Mouse (Mus musculus) CH12.LX (cell line): ENCODE results near the gene Igf1r. TPM values are rescaled to one million over a fixed set of nuclear protein-coding genes. Genes with fewer than 3 reads are reported as not detected.

Experiments
- DNase-seq: peaks from one replicate; pipeline ENCODE4 v3.0.0-alpha.2; 2013; ENCODE audit errors: extremely low read depth
- H3K27ac ChIP-seq: 2 replicates; pipeline ENCODE4 v1.5.1; 2012; ENCODE audit warnings: low read depth, mild to moderate bottlenecking, control low read depth, moderate library complexity; ENCODE audit not compliant: insufficient read depth
- H3K27me3 ChIP-seq: replicated peaks from 2 replicates; pipeline ENCODE3; 2012; ENCODE audit warnings: inconsistent platforms
- H3K36me3 ChIP-seq, 2 experiments: replicated peaks in 1 of 2; 2 replicates each; pipeline versions ENCODE3 to v1.6.1; 2012; ENCODE audit warnings: inconsistent platforms in 1 of 2, low read length in 1 of 2, mild to moderate bottlenecking in 1 of 2, mixed read lengths in 1 of 2, moderate library complexity in 1 of 2; ENCODE audit not compliant: control insufficient read depth in 1 of 2, insufficient read depth in 1 of 2
- H3K4me1 ChIP-seq, 2 experiments: 2 replicates each; pipeline ENCODE4 v1.6.1; 2012; ENCODE audit warnings: inconsistent platforms in 1 of 2, moderate library complexity in 1 of 2; ENCODE audit not compliant: insufficient read depth in 2 of 2, control insufficient read depth in 1 of 2
- H3K4me2 ChIP-seq: 2 replicates; pipeline ENCODE4 v1.6.1; 2012; ENCODE audit warnings: low read depth, mild to moderate bottlenecking, control low read depth; ENCODE audit not compliant: poor library complexity, insufficient read depth, severe bottlenecking
- H3K4me3 ChIP-seq, 3 experiments: fragments of 150-350 bp in 1 of 3; sonication (generic) in 1 of 3; replicated peaks in 1 of 3; 2 replicates each; pipeline versions ENCODE3 to v1.5.1; 2011 to 2012; ENCODE audit warnings: low read depth in 2 of 3, low read length in 2 of 3, mild to moderate bottlenecking in 2 of 3, moderate library complexity in 2 of 3, control low read depth in 1 of 3, improper control_type of control experiment in 1 of 3, inconsistent platforms in 1 of 3, mixed read lengths in 1 of 3; ENCODE audit not compliant: poor library complexity in 1 of 3
- H3K79me2 ChIP-seq: replicated peaks from 2 replicates; pipeline ENCODE4 v1.6.1; 2012; ENCODE audit warnings: mild to moderate bottlenecking, moderate library complexity; ENCODE audit not compliant: control insufficient read depth, poor library complexity, insufficient read depth, severe bottlenecking; ENCODE audit errors: extremely low read depth
- H3K9ac ChIP-seq: 2 replicates; pipeline ENCODE4 v1.6.1; 2012; ENCODE audit warnings: low read depth, mild to moderate bottlenecking, control low read depth, moderate library complexity; ENCODE audit not compliant: insufficient read depth
- H3K9me3 ChIP-seq: replicated peaks from 2 replicates; pipeline ENCODE3; 2012; ENCODE audit warnings: low read length, inconsistent platforms, mixed read lengths
- CHD1 ChIP-seq: IDR thresholded peaks from 2 replicates; pipeline ENCODE4 v1.6.1; 2012; ENCODE audit warnings: low read depth, low read length, improper control_type of control experiment, inconsistent platforms
- CHD2 ChIP-seq: IDR thresholded peaks from 2 replicates; pipeline ENCODE4 v1.6.1; 2011; ENCODE audit warnings: low read length, improper control_type of control experiment
- E2F4 ChIP-seq: IDR thresholded peaks from 2 replicates; pipeline ENCODE4 v1.6.1; 2011; ENCODE audit warnings: low read depth, low read length, improper control_type of control experiment; ENCODE audit not compliant: insufficient replicate concordance
- ELF1 ChIP-seq: IDR thresholded peaks from 2 replicates; pipeline ENCODE4 v1.6.1; 2014; ENCODE audit warnings: low read depth, mild to moderate bottlenecking, inconsistent platforms, low read length, improper control_type of control experiment
- EP300 ChIP-seq: IDR thresholded peaks from 2 replicates; pipeline ENCODE4 v1.6.1; 2011; ENCODE audit warnings: low read length, improper control_type of control experiment
- ETS1 ChIP-seq: conservative IDR thresholded peaks from 2 replicates; pipeline ENCODE4 v1.6.1; 2012; ENCODE audit warnings: low read depth, mild to moderate bottlenecking, inconsistent platforms, low read length, improper control_type of control experiment, moderate library complexity
- HCFC1 ChIP-seq: IDR thresholded peaks from 2 replicates; pipeline ENCODE4 v1.6.1; 2012; ENCODE audit warnings: low read depth, mild to moderate bottlenecking, inconsistent platforms, low read length, improper control_type of control experiment
- MAX ChIP-seq: IDR thresholded peaks from 2 replicates; pipeline ENCODE4 v1.6.1; 2011; ENCODE audit warnings: low read length, improper control_type of control experiment
- MAZ ChIP-seq: IDR thresholded peaks from 2 replicates; pipeline ENCODE4 v1.6.1; 2012; ENCODE audit warnings: low read depth, mild to moderate bottlenecking, inconsistent platforms, low read length, improper control_type of control experiment, moderate library complexity
- MEF2A ChIP-seq: IDR thresholded peaks from 2 replicates; pipeline ENCODE4 v1.6.1; 2014; ENCODE audit warnings: low read depth, mild to moderate bottlenecking, inconsistent platforms, low read length, improper control_type of control experiment, borderline replicate concordance
- MXI1 ChIP-seq: IDR thresholded peaks from 2 replicates; pipeline ENCODE4 v1.6.1; 2011; ENCODE audit warnings: mild to moderate bottlenecking, low read depth, low read length, improper control_type of control experiment
- NELFE ChIP-seq: IDR thresholded peaks from 2 replicates; pipeline ENCODE4 v1.6.1; 2011; ENCODE audit warnings: low read depth, low read length, improper control_type of control experiment
- NRF1 ChIP-seq: IDR thresholded peaks from 2 replicates; pipeline ENCODE4 v1.6.1; 2014; ENCODE audit warnings: low read depth, mild to moderate bottlenecking, inconsistent platforms, low read length, improper control_type of control experiment, moderate library complexity
- PAX5 ChIP-seq: IDR thresholded peaks from 2 replicates; pipeline ENCODE4 v1.6.1; 2012; ENCODE audit warnings: low read length, inconsistent platforms, mixed read lengths
- POLR2A ChIP-seq: IDR thresholded peaks from 2 replicates; pipeline ENCODE4 v1.6.1; 2011; ENCODE audit warnings: low read depth, mild to moderate bottlenecking, improper control_type of control experiment, low read length
- POLR2AphosphoS2 ChIP-seq: IDR thresholded peaks from 2 replicates; pipeline ENCODE4 v1.6.1; 2011; ENCODE audit warnings: low read depth, low read length, improper control_type of control experiment
- RAD21 ChIP-seq: IDR thresholded peaks from 2 replicates; pipeline ENCODE4 v1.6.1; 2011; ENCODE audit warnings: low read depth, mild to moderate bottlenecking, low read length, improper control_type of control experiment, moderate library complexity
- SMC3 ChIP-seq: IDR thresholded peaks from 2 replicates; pipeline ENCODE4 v1.6.1; 2011; ENCODE audit warnings: low read depth, low read length, improper control_type of control experiment
- USF1 ChIP-seq: IDR thresholded peaks from 2 replicates; pipeline ENCODE4 v1.6.1; 2014; ENCODE audit warnings: low read depth, mild to moderate bottlenecking, inconsistent platforms, low read length, improper control_type of control experiment
- ZMIZ1 ChIP-seq: IDR thresholded peaks from 2 replicates; pipeline ENCODE4 v1.6.1; 2012; ENCODE audit warnings: low read depth, mild to moderate bottlenecking, inconsistent platforms, low read length, improper control_type of control experiment
- ZNF384 ChIP-seq: IDR thresholded peaks from 2 replicates; pipeline ENCODE4 v1.6.1; 2012; ENCODE audit warnings: low read depth, low read length, improper control_type of control experiment, inconsistent platforms
- dilution Hi-C: fragments of 300-500 bp; cut with MboI; formaldehyde crosslinking; loops from 2 replicates; pipeline ENCODE4 v1.14.3; 2020; ENCODE audit warnings: low sequenced_read_pairs; ENCODE audit not compliant: extremely low pct_unique_long_range_greater_than_20kb, extremely low pct_ligation_motif_present
- in situ Hi-C: fragments of 300-500 bp; cut with MboI; formaldehyde crosslinking; loops from 3 replicates; pipeline ENCODE4 v1.14.3; 2019; ENCODE audit warnings: low sequenced_read_pairs, low pct_ligation_motif_present, low pct_unique_long_range_greater_than_20kb, mixed read lengths
- polyA plus RNA-seq: library from polyadenylated mRNA; unstranded; fragments of >175 nt; gene quantifications from 2 replicates; pipeline ENCODE4 v1.2.1, GENCODE M21; 2012; ENCODE audit warnings: low read depth; ENCODE audit not compliant: insufficient read length
- total RNA-seq, 2 experiments: library from RNA; depleted of rRNA; stranded (reverse); fragments of 300-350 nt in 1 of 2; fragments of >200 nt in 1 of 2; gene quantifications; 2 replicates each; pipeline ENCODE4 v1.2.3; 2012 to 2014

Gene Igf1r
- total and polyA plus RNA-seq, 3 experiments = 0.19 to 1.6 (median 0.29) TPM

DNA sequence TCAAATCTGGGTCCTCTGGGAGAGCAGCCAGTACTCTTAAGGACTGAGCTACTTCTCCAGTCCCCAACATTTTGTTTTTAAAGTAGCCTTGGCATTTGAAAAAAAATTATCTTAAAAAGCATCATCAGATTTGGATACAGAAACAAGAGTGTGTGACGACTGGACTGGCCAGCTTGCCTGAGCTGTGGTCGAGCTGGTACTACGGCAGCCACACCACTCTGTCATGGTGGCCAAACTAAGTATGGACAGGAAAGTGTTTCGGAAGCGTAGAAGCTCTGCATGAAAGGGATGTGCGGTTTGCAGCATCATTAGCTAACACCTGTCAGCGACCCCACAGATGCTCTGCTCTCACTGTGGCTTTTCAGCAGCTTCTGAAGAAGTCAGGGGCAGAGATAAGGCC lies 53.4 kb downstream of the Igf1r start:
- in situ Hi-C loops = no loop called here

GRCm38 (mm10) chr7:68006496-68006895 lies 53.9 kb downstream of the Igf1r start:
- Histone ChIP-seq H3K27me3 (peaks cover 18% of the 10 kb centered on the region), H3K9me3 (peaks cover 3% of the 10 kb centered on the region), H3K9ac (no peak overlapping the region), H3K27ac (no peak overlapping the region), H3K36me3 (no peaks in the 10 kb centered on the region), H3K79me2 (no peaks in the 10 kb centered on the region), H3K4me1 (no peaks in the 10 kb centered on the region), H3K4me2 (no peak overlapping the region)
- in situ Hi-C loops (no loop called here), dilution Hi-C loops (no loop called here)
- no peak for DNase-seq
- no peak for TF ChIP-seq ELF1
- no peak for TF ChIP-seq USF1
- no peak for TF ChIP-seq NRF1
- TF ChIP-seq, all 38 proteins: peak for 0
- no peak overlapping the region for H3K4me3 ChIP-seq

More for the DNA sequence above, 53.4 kb downstream of the Igf1r start:
- H3K27me3 ChIP-seq = peaks cover 18% of the 10 kb centered on the region
- no peaks in the 10 kb centered on the region for H3K4me1 ChIP-seq
- no peak overlapping the region for H3K9ac ChIP-seq
- peaks cover 3% of the 10 kb centered on the region for H3K9me3 ChIP-seq
- dilution Hi-C loops = no loop called here
- H3K27ac ChIP-seq = no peak overlapping the region
- no peak for DNase-seq
- H3K36me3 ChIP-seq = no peaks in the 10 kb centered on the region
- H3K4me2 ChIP-seq = no peak overlapping the region
- TF ChIP-seq POLR2A (no peak), ZMIZ1 (no peak), ETS1 (no peak), SMC3 (no peak), CHD1 (no peak), CHD2 (no peak), ZNF384 (no peak), HCFC1 (no peak)
- no peak overlapping the region for H3K4me3 ChIP-seq
- H3K79me2 ChIP-seq = no peaks in the 10 kb centered on the region

GRCm38 (mm10) chr7:68009635-68010034 lies 57.0 kb downstream of the Igf1r start:
- Histone ChIP-seq H3K4me3 (no peak overlapping the region), H3K4me2 (no peak overlapping the region), H3K27me3 (peaks cover 26% of the 10 kb centered on the region), H3K4me1 (no peaks in the 10 kb centered on the region), H3K36me3 (no peaks in the 10 kb centered on the region), H3K79me2 (no peaks in the 10 kb centered on the region), H3K9me3 (no peaks in the 10 kb centered on the region), H3K9ac (no peak overlapping the region), H3K27ac (no peak overlapping the region)
- TF ChIP-seq MEF2A (no peak), ELF1 (no peak), NRF1 (no peak), MXI1 (no peak), NELFE (no peak), CHD2 (no peak), EP300 (no peak), MAZ (no peak), ZMIZ1 (no peak), MAX (no peak), ZNF384 (no peak), PAX5 (no peak), POLR2AphosphoS2 (no peak), RAD21 (no peak), E2F4 (no peak)
- dilution Hi-C loops (no loop called here), in situ Hi-C loops (no loop called here)
- no peak for DNase-seq
